Mouse (Mus musculus) kidney, embryonic 16.5 days (tissue): ENCODE results near the gene Olfr491. TPM values are rescaled to one million over a fixed set of nuclear protein-coding genes. Genes with fewer than 3 reads are reported as not detected.

ENCODE experiments used
- ATAC-seq: fragments of 200-750 bp; cut with Nextera tagmentation; 2 replicates; pipeline ENCODE4 v1.8.0; 2017; ENCODE audit warnings: moderate TSS enrichment; ENCODE audit not compliant: low FRiP score, low TSS enrichment
- H3K27ac ChIP-seq: fragments of 300-500 bp; sonication (generic); 2 replicates; pipeline ENCODE4 v1.5.1; 2014; ENCODE audit warnings: low read length
- H3K27me3 ChIP-seq: fragments of 300-500 bp; sonication (generic); 2 replicates; pipeline ENCODE4 v1.6.1; 2014; ENCODE audit warnings: low read length, control low read depth, mixed read lengths; ENCODE audit not compliant: insufficient read depth
- H3K36me3 ChIP-seq: fragments of 300-500 bp; sonication (generic); 2 replicates; pipeline ENCODE4 v1.6.1; 2014; ENCODE audit warnings: low read length, control low read depth, mixed read lengths; ENCODE audit not compliant: insufficient read depth
- H3K4me1 ChIP-seq: fragments of 300-500 bp; sonication (generic); 2 replicates; pipeline ENCODE4 v1.6.1; 2014; ENCODE audit warnings: low read length, control low read depth, mixed read lengths; ENCODE audit not compliant: insufficient read depth
- H3K4me2 ChIP-seq: fragments of 300-500 bp; sonication (generic); replicated peaks from 2 replicates; pipeline ENCODE4 v1.6.1; 2014; ENCODE audit warnings: low read depth, low read length
- H3K4me3 ChIP-seq: fragments of 300-500 bp; sonication (generic); 2 replicates; pipeline ENCODE4 v1.5.1; 2014; ENCODE audit warnings: mild to moderate bottlenecking, low read length
- H3K9ac ChIP-seq: fragments of 300-500 bp; sonication (generic); replicated peaks from 2 replicates; pipeline ENCODE4 v1.6.1; 2014; ENCODE audit warnings: low read length
- H3K9me3 ChIP-seq: fragments of 300-500 bp; sonication (generic); 2 replicates; pipeline ENCODE4 v1.6.1; 2016; ENCODE audit warnings: low read length, control low read depth
- WGBS: fragments of 180-500 bp; shearing (Covaris S2); extraction: QIAGEN DNeasy Blood & Tissue Kit; methylation state at CpG from one replicate; pipeline ENCODE4 v1.1.7; 2014; 5-methylcytosine and 5-hydroxymethylcytosine counted together
- polyA plus RNA-seq: library from polyadenylated mRNA; unstranded; fragments of >200 nt; fragmentation: Nextera tagmentation; extraction: Ambion mirVana; gene quantifications from 2 replicates; pipeline ENCODE4 v1.2.1, GENCODE M21; 2015

The Olfr491 gene
- not detected in 2 replicates for polyA plus RNA-seq

- Histone ChIP-seq H3K9me3 (no peaks in the 10 kb centered on the region), H3K9ac (no peak within 1 kb of the TSS), H3K36me3 (no peaks in the 10 kb centered on the region), H3K4me1 (no peaks in the 10 kb centered on the region), H3K27me3 (no peaks in the 10 kb centered on the region), H3K27ac (no peak within 1 kb of the TSS), H3K4me3 (no peak within 1 kb of the TSS), H3K4me2 (no peak within 1 kb of the TSS)
- no peak for ATAC-seq
- WGBS, result 67% methylated on average over 1 of the region's 1 CpGs
These were observed at the start of gene Olfr491 for GRCm38 (mm10) chr7:108313151-108313550. Olfr491 (plus strand) TSS chr7:108313451.

DNA sequence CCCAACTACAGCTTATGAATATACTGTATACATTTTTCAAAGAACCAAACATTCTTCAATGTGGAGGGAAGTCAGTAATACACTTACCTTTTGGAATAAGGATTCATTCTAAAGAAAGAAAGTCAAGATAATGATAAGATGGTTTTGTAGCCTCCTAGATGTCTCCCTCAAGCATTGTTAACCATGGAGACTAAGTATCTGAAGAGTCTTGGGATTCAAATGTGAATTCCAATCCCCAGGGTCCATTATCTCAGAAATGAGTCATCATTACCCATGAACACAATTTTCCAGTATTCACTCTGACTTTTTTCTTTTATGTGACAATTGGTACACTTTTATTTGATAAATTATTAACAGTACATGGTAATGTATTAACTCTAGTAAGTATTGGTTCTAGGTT is 24.4 kb upstream of the Olfr491 start, which contains the start of gene Olfr490:
Gene Olfr490, minus strand, starts transcription at position 101 of the 400 bp plus-strand sequence.
- Histone ChIP-seq H3K9me3 (no peaks in the 10 kb centered on the region), H3K27me3 (no peaks in the 10 kb centered on the region), H3K9ac (no peak within 1 kb of the TSS), H3K4me2 (no peak within 1 kb of the TSS), H3K4me3 (no peak within 1 kb of the TSS), H3K36me3 (no peaks in the 10 kb centered on the region), H3K4me1 (no peaks in the 10 kb centered on the region), H3K27ac (no peak within 1 kb of the TSS)
- ATAC-seq, result no peak

GRCm38 (mm10) chr7:108323574-108323973 is 10.3 kb downstream of the Olfr491 start, which contains the start of gene Olfr492:
Olfr492 (minus strand) TSS chr7:108323674.
- ATAC-seq, result no peak
- 82% methylated on average over 2 of the region's 2 CpGs for WGBS

DNA sequence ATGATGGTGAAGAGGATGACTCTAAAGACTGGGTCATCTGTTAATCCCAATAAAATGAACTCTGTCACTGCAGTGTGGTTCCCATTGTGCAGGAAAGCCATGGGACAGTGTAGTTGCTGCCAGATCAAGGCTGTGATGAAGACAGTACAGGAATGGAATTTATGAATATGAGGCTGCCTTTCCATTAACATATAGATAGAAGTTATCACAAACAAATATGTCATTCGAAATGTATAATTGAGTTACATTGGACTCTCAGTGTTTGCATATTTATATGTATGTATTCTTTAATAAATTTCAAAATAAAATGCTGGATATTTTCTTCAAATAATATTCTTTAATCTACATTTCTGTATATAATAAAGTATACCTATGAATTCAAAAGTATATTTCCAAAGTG is 33.6 kb downstream of the Olfr491 start, which contains the start of gene Olfr493:
Gene Olfr493, minus strand, starts transcription at position 101 of the 400 bp plus-strand sequence.
- Histone ChIP-seq H3K4me2 (no peak within 1 kb of the TSS), H3K36me3 (no peaks in the 10 kb centered on the region), H3K4me1 (no peaks in the 10 kb centered on the region), H3K27me3 (no peaks in the 10 kb centered on the region), H3K9me3 (no peaks in the 10 kb centered on the region), H3K27ac (no peak within 1 kb of the TSS), H3K9ac (no peak within 1 kb of the TSS), H3K4me3 (no peak within 1 kb of the TSS)
- WGBS, result 78% methylated on average over 1 of the region's 1 CpGs
- ATAC-seq, result no peak

More at GRCm38 (mm10) chr7:108323574-108323973, 10.3 kb downstream of the Olfr491 start, which contains the start of gene Olfr492:
- Histone ChIP-seq H3K27me3 (no peaks in the 10 kb centered on the region), H3K4me1 (no peaks in the 10 kb centered on the region), H3K4me2 (no peak within 1 kb of the TSS), H3K27ac (no peak within 1 kb of the TSS), H3K9ac (no peak within 1 kb of the TSS), H3K4me3 (no peak within 1 kb of the TSS), H3K36me3 (no peaks in the 10 kb centered on the region), H3K9me3 (no peaks in the 10 kb centered on the region)

GRCm38 (mm10) chr7:108365035-108365434 is 51.8 kb downstream of the Olfr491 start, which contains the start of gene Olfr494:
Olfr494 (plus strand) TSS chr7:108365335.
- WGBS, result 80% methylated on average over 3 of the region's 3 CpGs
- Histone ChIP-seq H3K36me3 (no peaks in the 10 kb centered on the region), H3K4me3 (no peak within 1 kb of the TSS), H3K9ac (no peak within 1 kb of the TSS), H3K4me1 (no peaks in the 10 kb centered on the region), H3K27ac (no peak within 1 kb of the TSS), H3K4me2 (no peak within 1 kb of the TSS), H3K9me3 (no peaks in the 10 kb centered on the region), H3K27me3 (no peaks in the 10 kb centered on the region)
- no peak for ATAC-seq

Other genes with a start within 250 kb of the Olfr491 start
- not detected in 2 replicates for gene Olfr480, start 246.1 kb upstream of the Olfr491 start, polyA plus RNA-seq
- not detected in 2 replicates for gene Olfr481, start 233.6 kb upstream of the Olfr491 start, polyA plus RNA-seq
- 0.07 and 0.13 TPM in 2 replicates for gene Olfr482, start 215.9 kb upstream of the Olfr491 start, polyA plus RNA-seq
- gene Olfr483, start 212.6 kb upstream of the Olfr491 start, polyA plus RNA-seq, result not detected in 2 replicates
- gene Olfr484, start 186.0 kb upstream of the Olfr491 start, polyA plus RNA-seq, result not detected in 2 replicates
- not detected in 2 replicates for gene Olfr485, start 153.6 kb upstream of the Olfr491 start, polyA plus RNA-seq
- not detected in 2 replicates for gene Olfr486, start 140.7 kb upstream of the Olfr491 start, polyA plus RNA-seq
- gene Olfr487, start 98.8 kb upstream of the Olfr491 start, polyA plus RNA-seq, result not detected in 2 replicates
- not detected in 2 replicates for gene Olfr488, start 55.1 kb upstream of the Olfr491 start, polyA plus RNA-seq
- gene Olfr490, start 24.5 kb upstream of the Olfr491 start, polyA plus RNA-seq, result not detected in 2 replicates
- gene Olfr492, start 10.2 kb downstream of the Olfr491 start, polyA plus RNA-seq, result not detected in 2 replicates
- not detected in 2 replicates for gene Olfr493, start 33.5 kb downstream of the Olfr491 start, polyA plus RNA-seq
- not detected in 2 replicates for gene Olfr494, start 51.9 kb downstream of the Olfr491 start, polyA plus RNA-seq
- not detected in 2 replicates for gene Olfr495, start 79.7 kb downstream of the Olfr491 start, polyA plus RNA-seq
- gene Olfr497, start 107.0 kb downstream of the Olfr491 start, polyA plus RNA-seq, result not detected in 2 replicates
- not detected in 2 replicates for gene Olfr498, start 151.9 kb downstream of the Olfr491 start, polyA plus RNA-seq
- gene Olfr502, start 211.6 kb downstream of the Olfr491 start, polyA plus RNA-seq, result not detected in 2 replicates
- gene Olfr503, start 231.1 kb downstream of the Olfr491 start, polyA plus RNA-seq, result not detected in 2 replicates